Mouse (Mus musculus) liver, embryonic 15.5 days (tissue): ENCODE measurements around the gene Arrdc2. TPM values are rescaled to one million over a fixed set of nuclear protein-coding genes. Genes with fewer than 3 reads are reported as not detected.

Experiments used
- ATAC-seq: fragments of 200-750 bp; cut with Nextera tagmentation; 2 replicates; pipeline ENCODE4 v1.8.0; 2017; ENCODE audit warnings: moderate number of reproducible peaks, mild to moderate bottlenecking, moderate library complexity; ENCODE audit not compliant: insufficient read depth
- H3K27ac ChIP-seq: fragments of 300-500 bp; sonication (generic); replicated peaks from 2 replicates; pipeline ENCODE4 v1.5.1; 2015; ENCODE audit warnings: mild to moderate bottlenecking, inconsistent platforms
- H3K27me3 ChIP-seq: fragments of 300-500 bp; sonication (generic); 2 replicates; pipeline ENCODE4 v1.6.1; 2015; ENCODE audit warnings: mild to moderate bottlenecking, inconsistent platforms
- H3K36me3 ChIP-seq: fragments of 300-500 bp; sonication (generic); replicated peaks from 2 replicates; pipeline ENCODE4 v1.6.1; 2015; ENCODE audit warnings: moderate library complexity, mild to moderate bottlenecking, inconsistent platforms
- H3K4me1 ChIP-seq: fragments of 300-500 bp; sonication (generic); replicated peaks from 2 replicates; pipeline ENCODE4 v1.6.1; 2015; ENCODE audit warnings: inconsistent platforms
- H3K4me2 ChIP-seq: fragments of 300-500 bp; sonication (generic); 2 replicates; pipeline ENCODE4 v1.6.1; 2015; ENCODE audit warnings: moderate library complexity, mild to moderate bottlenecking, inconsistent platforms
- H3K4me3 ChIP-seq: fragments of 300-500 bp; sonication (generic); replicated peaks from 2 replicates; pipeline ENCODE4 v1.5.1; 2015; ENCODE audit warnings: mild to moderate bottlenecking, inconsistent platforms
- H3K9ac ChIP-seq: fragments of 300-500 bp; sonication (generic); 2 replicates; pipeline ENCODE4 v1.6.1; 2015; ENCODE audit warnings: moderate library complexity, mild to moderate bottlenecking, inconsistent platforms
- H3K9me3 ChIP-seq: fragments of 300-500 bp; sonication (generic); replicated peaks from 2 replicates; pipeline ENCODE4 v1.6.1; 2016; ENCODE audit warnings: inconsistent platforms
- WGBS: fragments of 180-500 bp; shearing (Covaris S2); methylation state at CpG from one replicate; pipeline ENCODE4 v1.1.7; 2015; ENCODE audit warnings: mixed read lengths; ENCODE audit not compliant: insufficient replicate concordance; 5-methylcytosine and 5-hydroxymethylcytosine counted together
- polyA plus RNA-seq: library from polyadenylated mRNA; unstranded; fragments of >200 nt; fragmentation: Nextera tagmentation; extraction: Ambion mirVana; gene quantifications from 2 replicates; pipeline ENCODE4 v1.2.1, GENCODE M21; 2015

The Arrdc2 gene
- polyA plus RNA-seq, 1 experiment from 2014 or later: 12.6 TPM

DNA sequence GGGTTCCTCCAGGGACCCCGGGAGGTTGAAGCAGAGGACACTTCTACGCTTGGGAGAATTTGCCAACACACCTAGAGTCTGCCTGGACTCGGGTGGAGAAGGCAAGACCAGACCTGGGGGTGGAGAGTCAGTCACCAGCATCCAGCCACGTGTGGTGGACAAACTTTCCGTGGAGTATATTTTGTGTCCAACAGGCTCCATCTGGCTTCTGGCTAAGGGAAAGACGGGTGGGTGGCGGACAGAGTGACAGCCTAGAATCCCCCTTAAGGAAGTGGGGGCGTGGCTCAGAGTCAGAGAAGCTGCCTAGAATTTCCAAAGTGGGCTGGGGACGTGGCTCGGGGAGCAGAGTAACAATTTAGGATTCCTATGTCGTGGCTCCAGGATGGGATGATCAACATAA is 17.5 kb downstream of the Arrdc2 start:
- no peak for ATAC-seq
- peak overlapping the region; percentile 20; the same call in 1 of the 2 replicates for H3K27ac ChIP-seq
- peaks cover 40% of the 10 kb centered on the region for H3K27me3 ChIP-seq
- 0 out of 2 replicates have a peak, but pooled peaks cover 3% of the 10 kb centered on the region for H3K9me3 ChIP-seq
- peaks cover 30% of the 10 kb centered on the region for H3K4me1 ChIP-seq
- peak overlapping the region; percentile 26 for H3K4me2 ChIP-seq
- 47% methylated on average over 11 of the region's 11 CpGs for WGBS
- no peak overlapping the region for H3K4me3 ChIP-seq
- H3K9ac ChIP-seq: no peak overlapping the region
- H3K36me3 ChIP-seq: no peaks in the 10 kb centered on the region

DNA sequence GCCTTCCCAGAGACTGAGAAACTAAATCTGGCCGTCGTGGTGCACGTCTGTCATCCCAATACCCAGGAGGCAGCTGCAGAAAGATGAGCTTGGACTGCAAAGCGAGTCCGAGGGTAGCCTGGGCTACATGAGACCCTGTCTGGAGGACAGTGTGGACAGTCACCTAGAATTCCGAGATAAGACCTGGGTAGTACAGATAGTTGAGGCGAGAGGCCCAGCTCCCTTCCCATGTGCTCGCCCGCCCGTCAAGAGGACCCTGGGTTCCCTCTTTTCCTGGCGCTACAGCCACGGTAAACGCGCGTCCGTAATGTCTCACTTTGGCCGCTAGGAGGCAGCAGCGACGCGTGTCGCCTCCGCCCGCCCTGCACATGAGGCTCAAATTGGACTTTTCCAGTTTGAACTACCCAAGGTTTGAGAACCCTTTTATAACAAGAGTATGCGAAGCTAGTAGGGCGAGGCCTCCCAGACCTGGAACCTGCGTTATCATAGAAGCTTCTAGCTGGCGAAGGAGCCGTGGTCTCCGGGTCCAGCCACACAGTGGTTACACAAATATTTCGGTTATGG is 18.0 kb downstream of the Arrdc2 start:
- no peaks in the 10 kb centered on the region for H3K9me3 ChIP-seq
- peaks cover 35% of the 10 kb centered on the region for H3K4me1 ChIP-seq
- peak overlapping the region; percentile 20; the same call in 1 of the 2 replicates for H3K27ac ChIP-seq
- 0 out of 2 replicates have a peak, but pooled peaks have one; percentile 19 for ATAC-seq
- no peaks in the 10 kb centered on the region for H3K36me3 ChIP-seq
- H3K27me3 ChIP-seq: peaks cover 45% of the 10 kb centered on the region
- WGBS: 14% methylated on average over 30 of the region's 30 CpGs
- H3K9ac ChIP-seq: no peak overlapping the region
- H3K4me2 ChIP-seq: peak overlapping the region; percentile 26
- no peak overlapping the region for H3K4me3 ChIP-seq

DNA sequence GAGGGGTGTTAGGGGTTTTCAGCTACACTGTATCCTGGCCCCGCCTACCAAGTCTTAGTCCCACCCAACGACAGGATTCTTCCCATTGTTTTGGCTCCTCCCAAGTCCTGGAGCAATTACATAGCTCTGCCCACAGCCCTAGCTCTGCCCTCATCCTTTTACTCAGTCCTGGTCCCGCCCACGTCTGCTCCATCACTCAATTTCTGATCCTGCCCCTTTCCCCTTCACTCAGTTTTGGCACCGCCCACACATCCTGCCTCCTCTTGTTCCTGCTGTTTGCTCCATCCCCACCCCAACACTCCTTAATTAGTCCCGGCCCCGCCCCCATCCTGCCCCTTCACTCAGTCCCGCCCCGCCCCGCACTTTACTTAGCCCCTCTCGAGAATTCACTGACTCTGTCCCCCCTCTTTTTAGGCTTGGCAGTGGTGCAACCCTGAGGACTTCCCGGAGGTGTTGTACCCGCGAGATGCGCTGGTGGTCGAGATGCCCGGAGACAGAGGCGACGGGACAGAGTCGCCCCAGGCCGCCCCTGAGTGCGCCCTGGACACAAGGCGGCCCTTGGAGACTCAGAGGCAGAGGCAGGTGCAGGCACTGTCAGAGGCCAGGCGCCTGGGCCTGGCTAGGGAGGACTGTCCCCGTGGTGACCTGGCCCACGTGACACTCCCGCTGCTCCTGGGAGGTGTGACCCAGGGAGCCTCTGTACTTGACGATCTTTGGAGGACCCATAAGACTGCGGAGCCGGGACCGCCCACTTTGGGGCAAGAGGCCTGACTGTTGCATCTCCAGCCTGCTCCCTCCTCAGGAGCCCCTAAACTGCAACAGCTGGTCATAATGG is 19.2 kb downstream of the Arrdc2 start:
- Histone ChIP-seq H3K9me3 (no peaks in the 10 kb centered on the region), H3K4me1 (peaks cover 39% of the 10 kb centered on the region), H3K27me3 (peaks cover 56% of the 10 kb centered on the region), H3K27ac (no peak overlapping the region), H3K36me3 (no peaks in the 10 kb centered on the region), H3K4me3 (no peak overlapping the region), H3K9ac (no peak overlapping the region), H3K4me2 (peak overlapping the region; percentile 45)
- ATAC-seq: peak; percentile 51
- WGBS: 13% methylated on average over 31 of the region's 31 CpGs

DNA sequence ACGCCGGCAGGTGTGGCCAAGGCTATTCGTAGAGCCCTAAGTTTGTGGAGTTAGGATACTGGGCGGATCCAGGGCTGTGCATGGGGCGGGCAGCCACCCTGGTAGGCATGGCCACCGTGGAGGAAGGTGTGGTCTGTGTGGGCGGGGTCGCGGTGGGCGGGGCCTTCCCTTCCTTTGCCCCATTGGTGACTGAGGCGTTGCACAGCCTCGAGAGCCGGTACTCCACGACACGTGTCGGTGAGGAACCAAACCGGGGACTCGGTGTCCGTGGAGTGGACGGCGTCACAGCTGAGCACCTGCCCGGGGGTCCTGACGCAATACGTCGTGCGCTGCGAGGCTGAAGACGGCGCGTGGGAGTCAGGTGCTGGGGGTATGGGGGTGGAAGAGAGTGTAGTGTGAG is 22.8 kb downstream of the Arrdc2 start:
- ATAC-seq: peak; percentile 72
- Histone ChIP-seq H3K4me1 (peaks cover 32% of the 10 kb centered on the region), H3K27ac (no peak overlapping the region), H3K27me3 (peaks cover 71% of the 10 kb centered on the region), H3K9me3 (no peaks in the 10 kb centered on the region), H3K4me3 (0 out of 2 replicates have a peak overlapping the region, but pooled peaks have one; percentile 11), H3K4me2 (peak overlapping the region; percentile 54), H3K9ac (no peak overlapping the region), H3K36me3 (no peaks in the 10 kb centered on the region)
- WGBS: 7% methylated on average over 29 of the region's 30 CpGs

DNA sequence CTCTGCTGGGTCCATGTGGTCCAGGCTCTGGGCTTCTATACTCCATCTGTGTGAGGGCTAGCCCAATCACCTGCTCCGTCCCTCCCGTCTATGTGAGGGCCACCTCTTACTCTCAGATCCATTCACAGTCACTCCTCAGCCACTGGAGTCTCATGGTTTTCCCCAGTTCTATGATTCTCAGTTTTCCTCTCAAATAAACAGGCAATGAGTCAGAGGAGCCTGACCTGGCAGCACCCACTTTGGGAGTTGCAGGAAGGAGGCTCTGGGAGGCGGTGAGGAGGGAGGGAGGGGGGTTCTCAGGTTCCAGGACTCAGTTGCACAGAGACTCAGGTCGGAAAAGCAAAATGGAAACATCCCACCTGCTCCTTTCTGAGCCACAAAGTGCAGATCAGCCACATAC is 26.6 kb downstream of the Arrdc2 start:
- Histone ChIP-seq H3K4me3 (no peak overlapping the region), H3K36me3 (no peaks in the 10 kb centered on the region), H3K27ac (no peak overlapping the region), H3K4me1 (peaks cover 23% of the 10 kb centered on the region), H3K4me2 (no peak overlapping the region), H3K9ac (no peak overlapping the region), H3K27me3 (peaks cover 60% of the 10 kb centered on the region), H3K9me3 (no peaks in the 10 kb centered on the region)
- WGBS: 53% methylated on average over 4 of the region's 4 CpGs
- no peak for ATAC-seq

DNA sequence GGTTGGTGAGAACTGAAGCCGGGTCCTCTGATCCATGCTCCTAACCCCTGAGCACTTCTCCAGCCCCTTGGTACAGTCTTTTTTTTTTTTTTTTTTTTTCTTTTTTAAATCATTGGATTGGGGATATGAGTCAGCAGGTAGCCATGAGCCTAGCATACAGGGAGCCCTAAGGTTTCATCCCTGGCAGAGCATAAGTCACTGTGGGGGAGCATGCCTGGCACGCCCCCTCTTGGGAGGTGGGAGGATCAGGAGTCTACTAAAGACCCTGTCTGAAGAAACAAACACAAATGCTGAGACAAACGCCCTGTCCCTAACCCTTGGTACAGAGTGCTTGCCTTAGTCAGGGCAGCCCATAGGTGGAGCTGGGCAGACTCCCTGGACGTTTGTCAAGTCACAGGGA is 27.5 kb downstream of the Arrdc2 start:
- no peaks in the 10 kb centered on the region for H3K9me3 ChIP-seq
- peaks cover 52% of the 10 kb centered on the region for H3K27me3 ChIP-seq
- no peak for ATAC-seq
- H3K4me3 ChIP-seq: no peak overlapping the region
- no peak overlapping the region for H3K4me2 ChIP-seq
- peaks cover 28% of the 10 kb centered on the region for H3K4me1 ChIP-seq
- H3K9ac ChIP-seq: no peak overlapping the region
- H3K36me3 ChIP-seq: no peaks in the 10 kb centered on the region
- 50% methylated on average over 4 of the region's 4 CpGs for WGBS
- H3K27ac ChIP-seq: no peak overlapping the region

DNA sequence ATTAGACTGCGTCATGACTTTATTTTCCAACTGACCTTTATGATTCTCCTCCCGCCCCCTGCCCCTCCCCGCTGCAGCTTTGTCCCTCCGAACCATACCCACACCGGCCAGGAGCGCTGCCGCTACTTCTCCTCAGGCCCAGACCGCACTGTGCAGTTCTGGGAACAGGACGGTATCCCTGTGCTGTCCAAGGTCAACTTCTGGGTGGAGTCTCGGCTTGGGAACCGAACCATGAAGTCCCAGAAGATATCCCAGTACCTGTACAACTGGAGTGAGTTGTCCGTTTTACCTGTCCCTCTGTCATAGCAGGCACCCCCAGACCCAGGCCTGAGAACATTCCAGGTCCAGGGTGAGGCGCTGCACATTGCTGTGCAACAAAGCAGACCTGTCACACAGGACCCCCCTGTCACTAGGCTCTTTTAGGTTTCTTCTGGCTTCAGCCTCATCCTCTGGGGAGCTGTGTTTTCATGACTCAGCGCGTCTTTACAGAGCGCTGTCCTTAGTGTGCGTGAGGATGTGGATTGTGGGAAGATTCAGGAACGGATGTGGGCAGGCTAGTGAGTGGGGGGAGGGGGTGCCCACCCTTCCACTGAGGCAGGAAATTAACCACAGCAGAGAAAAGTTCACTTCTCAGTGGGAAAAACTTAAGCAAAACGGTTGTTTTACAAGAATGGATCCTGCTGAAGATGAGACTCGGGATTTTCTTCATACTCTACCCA is 28.4 kb downstream of the Arrdc2 start:
- Histone ChIP-seq H3K4me1 (peaks cover 28% of the 10 kb centered on the region), H3K9me3 (no peaks in the 10 kb centered on the region), H3K4me2 (no peak overlapping the region), H3K36me3 (no peaks in the 10 kb centered on the region), H3K27ac (no peak overlapping the region), H3K4me3 (no peak overlapping the region), H3K9ac (no peak overlapping the region), H3K27me3 (peaks cover 46% of the 10 kb centered on the region)
- 46% methylated on average over 20 of the region's 20 CpGs for WGBS
- no peak for ATAC-seq

DNA sequence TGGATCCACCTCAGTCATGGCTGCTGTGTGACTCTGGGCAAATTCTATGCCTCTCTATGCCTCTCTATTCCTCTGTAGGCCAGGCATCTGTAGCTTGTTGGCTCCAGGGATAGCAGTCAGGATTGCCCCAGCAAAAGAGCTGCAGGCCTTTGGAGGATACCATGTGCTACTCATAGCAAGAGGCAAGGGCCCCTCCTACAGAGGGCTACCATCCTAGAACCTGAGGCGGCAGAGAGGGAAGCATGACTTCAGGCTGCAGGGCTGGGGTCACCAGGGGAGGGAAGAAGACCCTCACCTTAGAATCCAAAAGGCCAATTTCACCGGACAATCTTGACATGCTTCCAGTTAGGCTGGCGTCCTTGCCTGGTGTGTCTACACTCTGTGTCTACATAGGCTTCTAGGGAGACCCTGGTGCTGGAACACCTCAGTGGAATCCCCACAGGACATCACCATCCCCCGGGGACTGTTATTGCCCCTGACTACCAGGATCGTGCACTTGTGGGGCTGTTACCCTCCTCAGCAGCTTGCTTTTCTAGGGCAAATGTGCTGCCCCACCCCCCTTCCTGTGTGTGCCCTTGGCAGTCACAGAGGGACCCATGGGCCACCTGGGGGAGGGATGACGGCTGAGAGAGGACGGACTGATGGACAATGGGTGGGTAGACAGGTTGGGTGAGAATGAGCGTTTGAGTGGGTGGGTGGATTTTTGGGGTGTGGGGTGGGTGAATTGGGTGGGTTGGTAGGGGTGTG is 30.4 kb downstream of the Arrdc2 start:
- 59% methylated on average over 8 of the region's 8 CpGs for WGBS
- H3K9ac ChIP-seq: no peak overlapping the region
- peaks cover 48% of the 10 kb centered on the region for H3K4me1 ChIP-seq
- H3K4me2 ChIP-seq: no peak overlapping the region
- H3K36me3 ChIP-seq: no peaks in the 10 kb centered on the region
- no peak overlapping the region for H3K27ac ChIP-seq
- no peak for ATAC-seq
- no peak overlapping the region for H3K4me3 ChIP-seq
- H3K27me3 ChIP-seq: peaks cover 43% of the 10 kb centered on the region
- no peaks in the 10 kb centered on the region for H3K9me3 ChIP-seq

DNA sequence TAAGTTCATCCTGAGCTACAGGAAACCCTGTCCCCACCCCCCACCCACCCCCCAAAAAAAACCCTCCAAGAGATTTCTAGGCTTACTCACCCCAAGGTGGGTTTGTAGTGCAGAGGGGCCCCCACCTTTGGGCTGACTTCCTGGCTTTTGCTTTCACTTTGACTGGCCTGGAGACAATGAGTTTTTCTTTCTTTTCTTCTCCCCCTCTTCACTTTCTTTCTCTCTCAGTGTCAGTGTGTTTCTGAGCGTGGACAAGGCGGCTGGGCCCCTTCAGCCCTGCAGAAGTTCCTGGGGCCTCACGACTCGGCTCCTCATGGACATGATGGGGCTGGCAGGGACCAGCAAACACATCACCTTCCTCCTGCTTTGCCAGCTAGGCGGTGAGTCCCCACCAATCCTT is 31.3 kb downstream of the Arrdc2 start, which contains the start of gene Il12rb1:
Gene Il12rb1, plus strand, starts transcription at position 211 of the 400 bp plus-strand sequence.
- no peak for ATAC-seq
- Histone ChIP-seq H3K36me3 (no peaks in the 10 kb centered on the region), H3K4me3 (no peak within 1 kb of the TSS), H3K27ac (no peak within 1 kb of the TSS), H3K27me3 (peaks cover 46% of the 10 kb centered on the region), H3K4me1 (peaks cover 57% of the 10 kb centered on the region), H3K4me2 (peak within 1 kb of the TSS; percentile 25), H3K9me3 (no peaks in the 10 kb centered on the region), H3K9ac (no peak within 1 kb of the TSS)
- WGBS: 42% methylated on average over 5 of the region's 5 CpGs

DNA sequence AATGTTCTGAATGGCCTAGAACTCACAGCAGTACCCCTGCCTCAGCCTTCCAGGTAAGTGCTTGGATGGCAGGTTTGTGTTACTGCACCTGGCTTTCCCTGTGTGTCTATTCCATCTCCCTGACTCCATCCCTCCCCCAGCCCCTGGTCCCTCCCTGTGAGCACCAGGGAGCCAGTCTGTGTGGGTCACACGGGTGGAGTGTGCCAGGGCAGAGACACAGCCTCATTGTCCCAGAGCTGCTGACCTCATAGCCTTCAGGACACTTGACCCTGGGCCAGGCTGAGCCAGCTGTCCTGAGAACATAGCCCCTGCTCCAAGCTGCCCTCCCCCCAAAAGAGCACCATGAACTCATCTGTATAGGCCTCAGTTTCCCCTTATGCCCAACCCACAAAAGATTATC is 32.2 kb downstream of the Arrdc2 start:
- Histone ChIP-seq H3K4me3 (no peak overlapping the region), H3K36me3 (no peaks in the 10 kb centered on the region), H3K9me3 (no peaks in the 10 kb centered on the region), H3K27me3 (peaks cover 40% of the 10 kb centered on the region), H3K4me2 (peak overlapping the region; percentile 4; the same call in 1 of the 2 replicates), H3K9ac (no peak overlapping the region), H3K4me1 (peaks cover 65% of the 10 kb centered on the region), H3K27ac (no peak overlapping the region; the same call in 1 of the 2 replicates)
- no peak for ATAC-seq
- 71% methylated on average over 1 of the region's 1 CpGs for WGBS
